Mouse (Mus musculus) megakaryocyte-erythroid progenitor cell, adult 5-6 weeks (primary cell): ENCODE data around the gene Gpr142. TPM values are rescaled to one million over a fixed set of nuclear protein-coding genes. Genes with fewer than 3 reads are reported as not detected.

Experiments
- ATAC-seq: replicated peaks from 2 replicates; pipeline ENCODE4 v1.8.0; 2016; ENCODE audit warnings: mild to moderate bottlenecking, inconsistent platforms; ENCODE audit not compliant: severe bottlenecking, poor library complexity, low FRiP score, low TSS enrichment
- total RNA-seq, 2 experiments: library from RNA; stranded (forward) in 1 of 2; stranded (reverse) in 1 of 2; fragments of 200-1000, 215-1000 nt in 1 of 2; fragments of >200 nt in 1 of 2; fragmentation: Nextera tagmentation in 1 of 2; gene quantifications; 2 replicates each; pipeline ENCODE4 v1.2.3; 2014 to 2017

Gpr142 gene
- total RNA-seq, 2 experiments from 2014 or later = not detected

DNA sequence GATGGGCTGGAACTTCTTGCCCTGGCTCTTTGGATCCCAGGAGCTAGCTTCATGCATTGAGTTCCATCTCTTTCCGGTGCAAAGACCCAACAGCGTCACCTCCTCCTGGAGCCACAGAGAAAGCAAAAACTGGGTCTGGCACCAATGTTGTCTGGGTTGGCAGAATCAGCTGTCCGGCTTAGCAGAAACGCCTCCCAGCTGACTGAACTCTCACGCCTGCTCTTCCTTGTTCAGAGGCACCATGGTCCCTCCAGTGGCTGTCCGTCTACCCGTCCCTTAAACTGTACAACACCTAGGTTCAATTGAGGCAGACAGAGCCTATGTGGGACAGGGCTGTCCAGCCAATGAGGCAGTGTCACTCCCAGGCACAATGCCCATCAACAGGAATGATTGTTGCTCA is 1.5 kb upstream of the Gpr142 start:
- ATAC-seq = no peak

GRCm38 (mm10) chr11:114797981-114798380 is 743 bp upstream of the Gpr142 start:
- ATAC-seq = no peak

GRCm38 (mm10) chr11:114801906-114802305 is 3.2 kb downstream of the Gpr142 start:
- no peak for ATAC-seq

DNA sequence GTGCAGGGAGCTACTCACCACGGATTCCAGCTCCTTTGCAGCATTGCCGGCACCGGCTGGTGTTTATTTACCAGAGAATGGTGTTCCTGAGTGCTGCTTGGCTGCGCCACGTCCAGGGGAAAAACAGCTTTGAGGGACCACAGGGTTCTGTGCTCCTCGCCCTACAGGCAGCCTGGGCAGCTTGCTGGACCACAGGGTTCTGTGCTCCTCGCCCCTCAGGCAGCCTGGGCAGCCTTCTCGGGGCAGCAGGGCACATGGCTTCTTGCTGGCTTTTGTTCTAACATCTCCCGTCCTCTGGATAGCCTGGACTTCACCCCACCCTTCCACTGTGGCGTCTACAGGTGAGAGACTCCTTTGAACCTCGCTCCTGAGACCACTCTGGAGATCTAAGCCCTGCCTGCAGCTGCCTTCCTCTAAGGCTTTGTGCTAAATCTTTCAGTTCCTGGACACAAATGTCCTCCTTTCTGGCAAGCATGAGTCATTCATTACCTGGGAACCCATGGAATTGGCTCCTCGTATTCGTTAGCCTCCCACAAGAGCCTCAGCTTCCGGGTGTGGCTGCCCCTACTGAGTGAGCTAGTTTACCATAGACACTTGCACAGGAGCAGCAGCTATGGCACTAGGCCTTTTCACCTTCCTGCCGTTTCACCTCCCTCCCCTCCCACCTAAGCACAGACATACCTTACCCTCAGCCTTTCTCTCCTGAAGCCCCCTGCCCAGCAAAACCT is 4.0 kb downstream of the Gpr142 start:
- ATAC-seq = no peak

DNA sequence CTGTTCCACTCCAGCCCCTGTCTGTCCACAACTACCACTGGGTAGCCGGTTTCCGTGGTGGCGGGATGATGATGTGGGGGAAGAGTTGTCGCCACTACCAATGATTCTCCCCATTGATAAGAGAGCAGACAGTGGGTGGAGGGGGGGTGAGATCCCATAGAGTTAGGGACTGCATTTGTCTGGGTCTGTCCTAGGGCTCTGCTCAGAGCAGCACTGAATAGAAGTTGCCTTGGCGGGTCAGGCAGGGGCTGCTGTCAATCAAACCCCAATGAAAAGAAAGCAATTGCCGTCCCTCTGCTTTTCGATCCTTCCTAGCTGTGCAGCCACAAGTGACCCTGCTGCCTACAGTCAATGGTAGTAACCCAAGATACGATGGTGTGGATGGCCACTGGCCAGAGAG is 5.3 kb downstream of the Gpr142 start:
- no peak for ATAC-seq

DNA sequence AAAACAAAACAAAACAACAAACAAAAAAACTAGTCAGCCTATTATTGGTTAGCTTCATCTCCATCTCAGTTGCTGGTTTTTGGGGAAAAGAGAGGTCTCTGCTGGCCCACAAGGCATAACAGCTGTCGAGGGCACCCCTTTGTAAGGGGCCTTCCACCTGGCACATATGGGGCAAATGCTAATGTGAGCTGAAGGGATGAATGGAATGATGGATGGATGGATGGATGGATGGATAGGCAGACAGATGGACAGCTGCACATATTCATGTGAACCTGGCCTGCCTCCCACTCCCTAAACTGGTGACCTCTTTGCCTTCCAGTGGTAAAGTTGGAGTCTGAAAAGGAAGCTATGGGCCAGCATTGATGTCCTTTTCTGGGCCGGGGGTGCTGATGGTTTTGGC is 8.3 kb downstream of the Gpr142 start:
- ATAC-seq = no peak

DNA sequence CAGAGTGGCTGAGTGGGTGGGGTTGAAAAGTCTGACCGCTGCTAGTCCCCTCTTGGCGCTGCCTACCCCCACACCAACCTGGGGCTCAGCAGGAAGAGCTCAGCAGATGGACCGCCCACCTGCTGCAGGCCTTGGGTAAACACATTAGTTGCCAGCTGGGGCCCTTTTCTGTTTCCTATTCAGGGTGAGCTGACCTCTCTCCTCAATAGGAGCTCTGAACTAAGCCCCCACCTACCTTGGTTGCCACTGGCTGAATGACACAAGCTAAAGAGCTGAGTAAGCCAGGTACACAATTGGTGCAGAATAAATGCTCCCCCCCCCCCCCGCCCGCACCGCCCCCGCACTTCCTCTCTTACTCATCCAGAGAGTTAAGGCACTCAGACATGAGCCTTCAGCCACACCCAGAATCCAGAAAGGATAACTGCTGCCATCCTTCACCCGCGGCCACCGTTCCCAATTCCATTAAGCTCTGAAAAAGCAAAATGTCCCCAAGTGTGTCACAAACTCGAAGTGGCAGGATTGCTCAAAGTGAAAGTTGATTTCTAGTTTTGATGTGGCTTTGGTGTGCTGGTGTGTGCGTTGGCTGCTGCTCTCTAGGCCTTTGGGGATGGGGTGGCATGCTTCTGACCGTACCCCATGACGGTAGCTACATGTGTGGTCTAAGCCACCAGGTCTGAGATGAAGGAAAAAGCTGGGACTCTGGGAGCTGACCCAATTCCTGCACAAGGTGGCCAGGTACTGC is 9.1 kb downstream of the Gpr142 start:
- no peak for ATAC-seq

- ATAC-seq = no peak
Observed at GRCm38 (mm10) chr11:114809371-114809770, 10.6 kb downstream of the Gpr142 start.

DNA sequence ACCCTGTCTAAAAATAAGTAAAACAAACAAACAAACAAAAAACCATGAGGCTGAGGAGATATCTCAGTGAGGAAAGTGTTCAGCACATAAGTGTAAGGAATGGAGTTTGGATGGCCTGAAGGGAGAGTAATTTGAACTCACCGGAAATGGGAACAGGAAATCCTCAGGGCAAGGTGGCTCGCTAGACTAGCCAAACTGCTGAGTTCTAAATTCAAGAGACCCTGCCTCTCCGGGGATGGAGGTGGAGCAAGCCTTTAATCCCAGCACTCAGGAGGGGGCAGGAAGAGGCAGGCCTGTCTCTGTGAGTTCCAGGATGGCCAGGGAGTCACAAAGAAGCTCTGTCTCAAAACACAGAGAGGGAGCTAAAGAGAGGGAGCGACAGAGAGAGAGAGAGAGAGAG is 11.6 kb downstream of the Gpr142 start:
- ATAC-seq = no peak

GRCm38 (mm10) chr11:114812731-114813240 is 14.1 kb downstream of the Gpr142 start:
- ATAC-seq = peak; percentile 80

GRCm38 (mm10) chr11:114814873-114815592 is 16.3 kb downstream of the Gpr142 start:
- no peak for ATAC-seq

GRCm38 (mm10) chr11:114816934-114817333 is 18.2 kb downstream of the Gpr142 start:
- no peak for ATAC-seq

GRCm38 (mm10) chr11:114818185-114818584 is 19.5 kb downstream of the Gpr142 start:
- no peak for ATAC-seq

DNA sequence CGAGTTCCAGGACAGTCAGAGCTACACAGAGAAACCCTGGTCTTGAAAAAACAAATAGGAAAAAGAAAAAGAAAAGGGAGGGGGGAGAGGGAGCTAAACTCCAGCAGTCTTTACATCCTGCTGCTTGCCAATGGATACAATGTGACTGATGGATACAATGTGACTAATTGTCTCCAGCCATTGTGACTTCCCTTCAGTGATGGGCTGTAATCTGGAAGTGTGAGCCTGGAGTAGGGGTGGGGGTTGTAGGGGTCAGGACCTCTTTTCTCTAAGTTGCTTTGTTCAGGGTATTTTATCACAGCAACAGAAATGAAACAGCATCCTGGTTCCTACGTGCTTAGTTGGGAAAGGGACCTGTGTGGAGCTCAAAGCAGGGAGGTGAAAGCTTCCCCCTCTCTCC is 20.4 kb downstream of the Gpr142 start:
- ATAC-seq = no peak

DNA sequence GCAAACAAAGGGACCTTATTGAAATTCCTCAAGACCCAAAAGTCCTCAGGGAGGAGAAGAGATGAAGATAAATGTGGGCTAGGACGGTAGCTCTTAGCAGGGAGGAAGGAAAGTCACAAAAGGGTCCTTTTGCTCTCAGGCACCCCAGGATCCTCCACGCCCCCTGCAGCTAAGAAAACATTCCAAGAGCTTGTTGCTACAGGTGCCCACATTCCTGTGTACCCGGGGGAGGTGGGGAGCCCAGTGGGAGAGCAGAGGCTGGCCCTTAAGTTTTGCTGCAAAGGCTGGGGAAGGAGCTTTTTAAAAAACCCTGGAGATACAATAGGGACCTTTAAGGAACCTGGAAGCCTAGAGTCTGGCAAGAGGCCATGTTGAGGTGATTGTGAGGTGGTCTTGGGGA is 21.7 kb downstream of the Gpr142 start:
- ATAC-seq = no peak

DNA sequence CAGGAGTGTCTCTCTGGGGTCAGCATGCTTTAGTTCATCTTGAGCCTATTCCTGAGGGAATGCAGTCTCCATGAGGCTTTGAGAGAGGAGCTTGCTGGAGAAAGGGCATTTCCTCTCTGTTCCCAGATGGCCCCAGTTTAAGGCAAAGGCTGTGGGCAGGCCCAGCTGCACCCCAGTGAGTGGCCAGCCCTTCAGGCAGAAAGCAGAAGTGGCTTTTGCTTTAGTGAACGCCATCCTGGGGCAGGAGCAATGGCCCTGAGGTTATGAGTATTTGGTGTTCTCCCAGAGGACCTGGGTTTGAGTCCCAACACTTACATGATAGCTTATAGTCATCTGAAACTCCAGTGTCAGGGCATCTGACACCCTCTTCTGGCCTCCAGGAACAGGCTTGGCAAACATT is 22.6 kb downstream of the Gpr142 start:
- no peak for ATAC-seq

- no peak for ATAC-seq
Observed at GRCm38 (mm10) chr11:114822727-114823126, 24.0 kb downstream of the Gpr142 start.

- no peak for ATAC-seq
Observed at GRCm38 (mm10) chr11:114823199-114823725, 24.5 kb downstream of the Gpr142 start.

GRCm38 (mm10) chr11:114826686-114827085 is 28.0 kb downstream of the Gpr142 start:
- ATAC-seq = peak; percentile 72
